Mouse (Mus musculus) adrenal gland, adult (tissue): ENCODE data around the gene Gm11555.
"Not testable (repeated sequence)": the region's sequence is repeated elsewhere in the genome, so short reads cannot be mapped to it uniquely, and the experiment has no call there.

ENCODE experiments used
- DNase-seq, 2 experiments: peaks; one replicate each; pipeline ENCODE4 v3.0.0; 2022 to 2023; ENCODE audit warnings: low spot score in 1 of 2; ENCODE audit not compliant: inconsistent age in 2 of 2

The Gm11555 gene

GRCm38 (mm10) chr11:99603208-99603607 lies 46.8 kb downstream of the Gm11555 start, which contains the start of gene Gm11938:
Gene Gm11938, minus strand, starts transcription at chr11:99603308.
- DNase-seq: not testable (repeated sequence)
